Mouse (Mus musculus) heart, embryonic 11.5 days (tissue): ENCODE results near the gene Olfr284. TPM values are rescaled to one million over a fixed set of nuclear protein-coding genes. Genes with fewer than 3 reads are reported as not detected.

Experiments used
- ATAC-seq: fragments of 200-750 bp; cut with Nextera tagmentation; replicated peaks from 2 replicates; pipeline ENCODE4 v1.8.0; 2017; ENCODE audit warnings: moderate library complexity; ENCODE audit not compliant: insufficient number of reproducible peaks, low FRiP score, low TSS enrichment
- H3K27ac ChIP-seq: fragments of 300-500 bp; sonication (generic); 2 replicates; pipeline ENCODE4 v1.5.1; 2014; ENCODE audit warnings: mild to moderate bottlenecking, low read depth, low read length
- H3K27me3 ChIP-seq: fragments of 300-500 bp; sonication (generic); 2 replicates; pipeline ENCODE4 v1.6.1; 2014; ENCODE audit warnings: mild to moderate bottlenecking, low read length, mixed read lengths; ENCODE audit not compliant: control insufficient read depth, insufficient read depth
- H3K36me3 ChIP-seq: fragments of 300-500 bp; sonication (generic); 2 replicates; pipeline ENCODE4 v1.6.1; 2014; ENCODE audit warnings: mild to moderate bottlenecking, low read length, moderate library complexity, mixed read lengths; ENCODE audit not compliant: control insufficient read depth, insufficient read depth
- H3K4me1 ChIP-seq: fragments of 300-500 bp; sonication (generic); 2 replicates; pipeline ENCODE4 v1.6.1; 2014; ENCODE audit warnings: low read length; ENCODE audit not compliant: control insufficient read depth, insufficient read depth
- H3K4me2 ChIP-seq: fragments of 300-500 bp; sonication (generic); 2 replicates; pipeline ENCODE4 v1.6.1; 2014; ENCODE audit warnings: mild to moderate bottlenecking, moderate library complexity
- H3K4me3 ChIP-seq: fragments of 300-500 bp; sonication (generic); 2 replicates; pipeline ENCODE4 v1.5.1; 2014; ENCODE audit warnings: low read depth, low read length
- H3K9ac ChIP-seq: fragments of 300-500 bp; sonication (generic); 2 replicates; pipeline ENCODE4 v1.6.1; 2014; ENCODE audit warnings: mild to moderate bottlenecking, low read depth, low read length, moderate library complexity
- H3K9me3 ChIP-seq: fragments of 300-500 bp; sonication (generic); replicated peaks from 2 replicates; pipeline ENCODE4 v1.6.1; 2016; ENCODE audit warnings: low read length; ENCODE audit not compliant: control insufficient read depth
- WGBS: fragments of 180-500 bp; shearing (Covaris S2); extraction: QIAGEN DNeasy Blood & Tissue Kit; methylation state at CpG from one replicate; pipeline ENCODE4 v1.1.7; 2014; ENCODE audit not compliant: insufficient replicate concordance; 5-methylcytosine and 5-hydroxymethylcytosine counted together
- polyA plus RNA-seq: library from polyadenylated mRNA; unstranded; fragments of >200 nt; fragmentation: Nextera tagmentation; extraction: Ambion mirVana; gene quantifications from 2 replicates; pipeline ENCODE4 v1.2.1, GENCODE M21; 2014

Olfr284 gene
- polyA plus RNA-seq, 1 experiment from 2014 or later, result not detected

DNA sequence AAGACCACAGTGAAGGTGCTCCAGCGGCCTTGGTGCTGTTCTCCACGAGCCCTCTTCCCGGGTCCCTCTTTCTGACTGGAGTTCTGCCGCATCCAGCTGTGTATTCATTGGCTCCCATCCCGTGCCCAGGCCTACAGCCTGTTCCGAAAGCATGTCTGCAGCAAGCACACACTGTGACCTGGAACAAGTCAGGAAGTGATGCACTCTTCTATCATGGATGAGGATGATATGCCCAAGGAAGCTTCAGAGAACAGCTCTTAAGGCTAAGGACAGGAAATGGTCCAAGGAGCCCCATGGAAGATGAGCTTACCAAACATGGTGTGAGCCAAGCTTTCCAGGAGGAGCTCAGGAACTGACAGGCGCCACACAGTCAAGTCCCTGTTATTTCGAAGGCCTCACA, 47.1 kb downstream of the Olfr284 start:
- 81% methylated on average over 8 of the region's 8 CpGs for WGBS
- H3K9me3 ChIP-seq, result no peaks in the 10 kb centered on the region
- no peak overlapping the region for H3K4me2 ChIP-seq
- no peaks in the 10 kb centered on the region for H3K36me3 ChIP-seq
- H3K4me1 ChIP-seq, result no peaks in the 10 kb centered on the region
- no peak overlapping the region for H3K9ac ChIP-seq
- no peak overlapping the region for H3K27ac ChIP-seq
- H3K4me3 ChIP-seq, result no peak overlapping the region
- peaks cover 13% of the 10 kb centered on the region; the same call in 1 of the 2 replicates for H3K27me3 ChIP-seq
- ATAC-seq, result no peak

Other genes starting within 250 kb of the Olfr284 start
- gene Pfkm, start 248.4 kb downstream of the Olfr284 start, polyA plus RNA-seq, result 49.3 and 68.3 TPM in 2 replicates
- gene Senp1, start 247.2 kb downstream of the Olfr284 start, polyA plus RNA-seq, result 24.3 and 25.1 TPM in 2 replicates
- gene Asb8, start 175.4 kb downstream of the Olfr284 start, polyA plus RNA-seq, result 81.7 and 86.7 TPM in 2 replicates
- 1.2 and 1.3 TPM in 2 replicates for gene Ccdc184, start 173.8 kb downstream of the Olfr284 start, polyA plus RNA-seq
- not detected in 2 replicates for gene Olfr288, start 145.4 kb downstream of the Olfr284 start, polyA plus RNA-seq
- gene Gm44579, start 120.0 kb downstream of the Olfr284 start, polyA plus RNA-seq, result not detected in 2 replicates
- gene Olfr287, start 119.9 kb downstream of the Olfr284 start, polyA plus RNA-seq, result not detected in 2 replicates
- not detected in 2 replicates for gene Olfr286, start 106.5 kb downstream of the Olfr284 start, polyA plus RNA-seq
- not detected in 2 replicates for gene H1fnt, start 83.7 kb downstream of the Olfr284 start, polyA plus RNA-seq
- gene Zfp641, start 44.8 kb downstream of the Olfr284 start, polyA plus RNA-seq, result 0.92 and 1.3 TPM in 2 replicates
- not detected in 2 replicates for gene Olfr285, start 23.6 kb downstream of the Olfr284 start, polyA plus RNA-seq
- gene Olfr283, start 40.0 kb upstream of the Olfr284 start, polyA plus RNA-seq, result not detected in 2 replicates
- not detected in 2 replicates for gene Olfr282, start 90.2 kb upstream of the Olfr284 start, polyA plus RNA-seq
- gene Olfr281, start 111.6 kb upstream of the Olfr284 start, polyA plus RNA-seq, result not detected in 2 replicates
- gene OR5BS1P, start 128.9 kb upstream of the Olfr284 start, polyA plus RNA-seq, result not detected in 2 replicates
- gene Lalba, start 141.7 kb upstream of the Olfr284 start, polyA plus RNA-seq, result not detected in 2 replicates
- gene Olfr279, start 151.4 kb upstream of the Olfr284 start, polyA plus RNA-seq, result not detected in 2 replicates
- 75.9 and 77.5 TPM in 2 replicates for gene Kansl2, start 193.3 kb upstream of the Olfr284 start, polyA plus RNA-seq
- gene Ccnt1, start 229.9 kb upstream of the Olfr284 start, polyA plus RNA-seq, result 38.1 and 42.3 TPM in 2 replicates
- 0.73 and 1.0 TPM in 2 replicates for gene 4930415O20Rik, start 230.0 kb upstream of the Olfr284 start, polyA plus RNA-seq